ENCODE assay signal across 8 mouse cellular contexts in genomic region chr5:140321042-140321755, GRCm38 (mm10). TPM values are rescaled to one million over a fixed set of nuclear protein-coding genes. Genes with fewer than 3 reads are reported as not detected.
DNase-seq lines count a peak whose midpoint lies in the region; ATAC-seq lines count a peak whose summit lies in the region.

TSS of gene Mad1l1 (minus strand) at chr5:140321552.
TSS of gene Nudt1 (plus strand) at chr5:140321656.

- DNase-seq in adipocyte (ENCODE audit: low spot score) = peak; percentile 99
- peak; percentile 90 for DNase-seq in embryo, embryonic 10 days (ENCODE audit: low spot score)
- peak; percentile 89 for DNase-seq in gastrocnemius, postnatal 10 days
- peak; percentile 99 for DNase-seq in induced T-regulatory cell, adult 2 months (ENCODE audit: low read depth)
- DNase-seq in left cerebral cortex, adult 9 months (ENCODE audit: low spot score in 2 of 2) = peak; percentile 75 to 93
- peak; percentile 88 for DNase-seq in right cerebral cortex, postnatal 14 days
- DNase-seq in urinary bladder, postnatal 36 days (ENCODE audit: low spot score in 2 of 2) = peak; percentile 87 to 95

- ATAC-seq in megakaryocyte progenitor cell, adult 5-6 weeks (replicated peaks; ENCODE audit: poor library complexity) = peak; percentile 88

RNA-seq across cellular contexts. Expression of gene Mad1l1, which starts in this region (rescaled TPM):
- 10 to 100 TPM; 11.0 to 15.2 TPM for total RNA-seq in gastrocnemius, postnatal 10 days (2021)
- total RNA-seq in megakaryocyte progenitor cell, adult 5-6 weeks (2015) = 11.2 and 11.8 TPM in 2 replicates
- total RNA-seq in megakaryocyte progenitor cell, adult 5-6 weeks (2017) = 63.1 and 65.3 TPM in 2 replicates

RNA-seq across cellular contexts. Expression of gene Nudt1, which starts in this region (rescaled TPM):
- total RNA-seq in gastrocnemius, postnatal 10 days (2021) = 1 to 10 TPM; 7.7 to 8.4 TPM
- 31.3 and 44.1 TPM in 2 replicates for total RNA-seq in megakaryocyte progenitor cell, adult 5-6 weeks (2015)
- total RNA-seq in megakaryocyte progenitor cell, adult 5-6 weeks (2017) = 49.1 and 58.7 TPM in 2 replicates

Comparison
In these comparisons a context has a peak if more than half of its experiments do, and no peak if none do; other contexts are left out.
1. Peak in every context shown above with its lines: DNase-seq and ATAC-seq.